Mouse (Mus musculus) liver, adult 2 months (tissue): ENCODE results near the gene Sh3bgrl2. TPM values are rescaled to one million over a fixed set of nuclear protein-coding genes. Genes with fewer than 3 reads are reported as not detected.

ENCODE experiments used
- DNase-seq: peaks from one replicate; pipeline ENCODE4 v3.0.0-alpha.2; 2011; ENCODE audit warnings: low read depth, low spot score; ENCODE audit errors: extremely low read depth
- H3K27ac ChIP-seq: fragments of 200-500 bp; replicated peaks from 2 replicates; pipeline ENCODE4 v1.5.1; 2012; ENCODE audit warnings: low read depth, mild to moderate bottlenecking, control low read depth, inconsistent platforms, low read length; ENCODE audit not compliant: insufficient read depth
- H3K27me3 ChIP-seq: fragments of 200-500 bp; 2 replicates; pipeline ENCODE4 v1.6.1; 2012; ENCODE audit warnings: mild to moderate bottlenecking, moderate library complexity, low read length, inconsistent platforms; ENCODE audit not compliant: control insufficient read depth, insufficient read depth
- H3K36me3 ChIP-seq: fragments of 200-500 bp; 2 replicates; pipeline ENCODE4 v1.6.1; 2012; ENCODE audit warnings: low read length, inconsistent platforms; ENCODE audit not compliant: control insufficient read depth, insufficient read depth
- H3K4me1 ChIP-seq: fragments of 200-500 bp; 2 replicates; pipeline ENCODE4 v1.6.1; 2011; ENCODE audit warnings: low read length; ENCODE audit not compliant: control insufficient read depth, insufficient read depth
- H3K4me3 ChIP-seq: fragments of 200-500 bp; 2 replicates; pipeline ENCODE4 v1.5.1; 2011; ENCODE audit warnings: low read depth, mild to moderate bottlenecking, control low read depth, low read length, moderate library complexity; ENCODE audit not compliant: insufficient read depth
- H3K79me2 ChIP-seq: fragments of 200-500 bp; 2 replicates; pipeline ENCODE4 v1.6.1; 2012; ENCODE audit warnings: inconsistent platforms, mild to moderate bottlenecking, low read length, moderate library complexity; ENCODE audit not compliant: control insufficient read depth, insufficient read depth
- H3K9ac ChIP-seq: fragments of 200-500 bp; 2 replicates; pipeline ENCODE4 v1.6.1; 2012; ENCODE audit warnings: low read depth, mild to moderate bottlenecking, control low read depth, inconsistent platforms, low read length
- CTCF ChIP-seq: fragments of 200-500 bp; IDR thresholded peaks from 2 replicates; pipeline ENCODE4 v1.5.1; 2011; ENCODE audit warnings: low read depth, low read length, control low read depth
- POLR2A ChIP-seq: fragments of 200-500 bp; IDR thresholded peaks from 2 replicates; pipeline ENCODE4 v1.6.1; 2011; ENCODE audit warnings: low read length, control low read depth; ENCODE audit not compliant: insufficient read depth; ENCODE audit errors: extremely low read depth
- WGBS: fragments of 180-500 bp; shearing (Covaris S2); methylation state at CpG from one replicate; pipeline ENCODE4 v1.1.7; 2018; 5-methylcytosine and 5-hydroxymethylcytosine counted together
- polyA plus RNA-seq: library from polyadenylated mRNA; depleted of rRNA; stranded (reverse); fragments of >200 nt; gene quantifications from 2 replicates; pipeline ENCODE4 v1.2.3, GENCODE M21; 2012
- total RNA-seq: library from RNA; depleted of rRNA; stranded (reverse); fragments of >200 nt; gene quantifications from 2 replicates; pipeline ENCODE4 v1.2.3, GENCODE M21; 2014

The Sh3bgrl2 gene
- total and polyA plus RNA-seq, 2 experiments: 9.6 to 22.7 TPM

- TF ChIP-seq POLR2A (no peak), CTCF (no peak)
- peak; percentile 60 for DNase-seq
Measured at GRCm38 (mm10) chr9:83593811-83594210, 45.7 kb downstream of the Sh3bgrl2 start.

GRCm38 (mm10) chr9:83596132-83596531 is 48.0 kb downstream of the Sh3bgrl2 start:
- Histone ChIP-seq H3K36me3 (peaks cover 16% of the 10 kb centered on the region; the same call in 1 of the 2 replicates), H3K27me3 (no peaks in the 10 kb centered on the region), H3K9ac (no peak overlapping the region), H3K79me2 (no peaks in the 10 kb centered on the region), H3K4me3 (no peak overlapping the region), H3K4me1 (0 out of 2 replicates have a peak, but pooled peaks cover 3% of the 10 kb centered on the region), H3K27ac (no peak overlapping the region)
- no peak for TF ChIP-seq CTCF
- TF ChIP-seq POLR2A: no peak
- no peak for DNase-seq
- WGBS: 95% methylated on average over 6 of the region's 6 CpGs

More at GRCm38 (mm10) chr9:83593811-83594210, 45.7 kb downstream of the Sh3bgrl2 start:
- peaks cover 18% of the 10 kb centered on the region; the same call in 1 of the 2 replicates for H3K36me3 ChIP-seq
- 60% methylated on average over 5 of the region's 5 CpGs for WGBS
- H3K27me3 ChIP-seq: no peaks in the 10 kb centered on the region
- no peak overlapping the region for H3K27ac ChIP-seq
- H3K4me3 ChIP-seq: no peak overlapping the region
- no peak overlapping the region for H3K9ac ChIP-seq
- H3K79me2 ChIP-seq: no peaks in the 10 kb centered on the region; the same call in 1 of the 2 replicates
- 0 out of 2 replicates have a peak, but pooled peaks cover 3% of the 10 kb centered on the region for H3K4me1 ChIP-seq

- TF ChIP-seq CTCF (no peak), POLR2A (no peak)
- Histone ChIP-seq H3K27me3 (no peaks in the 10 kb centered on the region), H3K4me1 (0 out of 2 replicates have a peak, but pooled peaks cover 3% of the 10 kb centered on the region), H3K27ac (no peak overlapping the region), H3K9ac (no peak overlapping the region), H3K79me2 (no peaks in the 10 kb centered on the region), H3K4me3 (no peak overlapping the region), H3K36me3 (peaks cover 18% of the 10 kb centered on the region; the same call in 1 of the 2 replicates)
- 90% methylated on average over 13 of the region's 13 CpGs for WGBS
- no peak for DNase-seq
Measured at GRCm38 (mm10) chr9:83596646-83597481, 48.7 kb downstream of the Sh3bgrl2 start.

GRCm38 (mm10) chr9:83598047-83598446 is 49.9 kb downstream of the Sh3bgrl2 start:
- Histone ChIP-seq H3K36me3 (peaks cover 20% of the 10 kb centered on the region; the same call in 1 of the 2 replicates), H3K27ac (no peak overlapping the region), H3K79me2 (no peaks in the 10 kb centered on the region), H3K4me3 (no peak overlapping the region), H3K9ac (no peak overlapping the region), H3K4me1 (0 out of 2 replicates have a peak, but pooled peaks cover 3% of the 10 kb centered on the region), H3K27me3 (no peaks in the 10 kb centered on the region)
- TF ChIP-seq CTCF: no peak
- no peak for TF ChIP-seq POLR2A
- 86% methylated on average over 7 of the region's 7 CpGs for WGBS
- no peak for DNase-seq

GRCm38 (mm10) chr9:83599505-83599904 is 51.4 kb downstream of the Sh3bgrl2 start:
- 68% methylated on average over 6 of the region's 6 CpGs for WGBS
- no peak overlapping the region for H3K27ac ChIP-seq
- no peaks in the 10 kb centered on the region for H3K27me3 ChIP-seq
- H3K4me1 ChIP-seq: no peaks in the 10 kb centered on the region
- no peak for TF ChIP-seq POLR2A
- TF ChIP-seq CTCF: no peak
- H3K79me2 ChIP-seq: no peaks in the 10 kb centered on the region
- H3K36me3 ChIP-seq: peaks cover 20% of the 10 kb centered on the region; the same call in 1 of the 2 replicates
- peak; percentile 13 for DNase-seq
- no peak overlapping the region for H3K9ac ChIP-seq
- no peak overlapping the region for H3K4me3 ChIP-seq
